Mouse (Mus musculus): ENCODE data around the gene Il6ra. TPM values are rescaled to one million over a fixed set of nuclear protein-coding genes. Genes with fewer than 3 reads are reported as not detected.

The Il6ra gene
- polyA plus RNA-seq, 1 experiment from 2014 or later, result 2.3 TPM

- no peaks in the 10 kb centered on the region for H3K9me3 ChIP-seq (ENCODE audit: control insufficient read depth, low read length)
- H3K4me2 ChIP-seq (ENCODE audit: low read depth, low read length), result no peak overlapping the region
- no peaks in the 10 kb centered on the region for H3K27me3 ChIP-seq (replicated peaks; ENCODE audit: control insufficient read depth, insufficient read depth, low read length)
- H3K9ac ChIP-seq (ENCODE audit: low read depth, low read length), result no peak overlapping the region
- H3K4me3 ChIP-seq (ENCODE audit: low read depth, low read length), result no peak overlapping the region
- no peaks in the 10 kb centered on the region for H3K36me3 ChIP-seq (ENCODE audit: control insufficient read depth, insufficient read depth, low read length)
- DNase-seq (ENCODE audit: low spot score) (no peak), ATAC-seq (ENCODE audit: low read depth) (no peak)
- no peaks in the 10 kb centered on the region for H3K4me1 ChIP-seq (ENCODE audit: control insufficient read depth, insufficient read depth, low read length)
- WGBS, result 81% methylated on average over 11 of the region's 11 CpGs
- H3K27ac ChIP-seq (replicated peaks; ENCODE audit: low read depth, low read length), result no peak overlapping the region
These were observed 91.9 kb downstream of the Il6ra start for GRCm38 (mm10) chr3:89821096-89821513.

- Histone ChIP-seq H3K4me3 (ENCODE audit: low read depth, low read length) (no peak overlapping the region), H3K27me3 (replicated peaks; ENCODE audit: control insufficient read depth, insufficient read depth, low read length) (no peaks in the 10 kb centered on the region), H3K4me1 (ENCODE audit: control insufficient read depth, insufficient read depth, low read length) (no peaks in the 10 kb centered on the region), H3K36me3 (ENCODE audit: control insufficient read depth, insufficient read depth, low read length) (no peaks in the 10 kb centered on the region), H3K9ac (ENCODE audit: low read depth, low read length) (no peak overlapping the region), H3K9me3 (ENCODE audit: control insufficient read depth, low read length) (no peaks in the 10 kb centered on the region), H3K27ac (replicated peaks; ENCODE audit: low read depth, low read length) (no peak overlapping the region), H3K4me2 (ENCODE audit: low read depth, low read length) (no peak overlapping the region)
- DNase-seq (ENCODE audit: low spot score), result no peak
- no peak for ATAC-seq (ENCODE audit: low read depth)
- WGBS, result 83% methylated on average over 12 of the region's 12 CpGs
These were observed 92.5 kb downstream of the Il6ra start for GRCm38 (mm10) chr3:89820311-89821095.

GRCm38 (mm10) chr3:89819897-89820296 is 93.1 kb downstream of the Il6ra start:
- H3K4me3 ChIP-seq (ENCODE audit: low read depth, low read length), result no peak overlapping the region
- ATAC-seq (ENCODE audit: low read depth), result no peak
- no peaks in the 10 kb centered on the region for H3K36me3 ChIP-seq (ENCODE audit: control insufficient read depth, insufficient read depth, low read length)
- WGBS, result 69% methylated on average over 7 of the region's 7 CpGs
- no peaks in the 10 kb centered on the region for H3K4me1 ChIP-seq (ENCODE audit: control insufficient read depth, insufficient read depth, low read length)
- no peaks in the 10 kb centered on the region for H3K27me3 ChIP-seq (replicated peaks; ENCODE audit: control insufficient read depth, insufficient read depth, low read length)
- H3K4me2 ChIP-seq (ENCODE audit: low read depth, low read length), result no peak overlapping the region
- H3K9me3 ChIP-seq (ENCODE audit: control insufficient read depth, low read length), result no peaks in the 10 kb centered on the region
- H3K9ac ChIP-seq (ENCODE audit: low read depth, low read length), result no peak overlapping the region
- DNase-seq (ENCODE audit: low spot score), result no peak
- no peak overlapping the region for H3K27ac ChIP-seq (replicated peaks; ENCODE audit: low read depth, low read length)

- no peak for ATAC-seq (ENCODE audit: low read depth)
- no peaks in the 10 kb centered on the region for H3K9me3 ChIP-seq (ENCODE audit: control insufficient read depth, low read length)
- DNase-seq (ENCODE audit: low spot score), result no peak
- no peaks in the 10 kb centered on the region for H3K27me3 ChIP-seq (replicated peaks; ENCODE audit: control insufficient read depth, insufficient read depth, low read length)
- H3K9ac ChIP-seq (ENCODE audit: low read depth, low read length), result no peak overlapping the region
- WGBS, result 57% methylated on average over 3 of the region's 3 CpGs
- no peak overlapping the region for H3K4me3 ChIP-seq (ENCODE audit: low read depth, low read length)
- no peak overlapping the region for H3K27ac ChIP-seq (replicated peaks; ENCODE audit: low read depth, low read length)
- H3K4me2 ChIP-seq (ENCODE audit: low read depth, low read length), result no peak overlapping the region
- no peaks in the 10 kb centered on the region for H3K36me3 ChIP-seq (ENCODE audit: control insufficient read depth, insufficient read depth, low read length)
- no peaks in the 10 kb centered on the region for H3K4me1 ChIP-seq (ENCODE audit: control insufficient read depth, insufficient read depth, low read length)
These were observed 94.4 kb downstream of the Il6ra start for GRCm38 (mm10) chr3:89818605-89819004.

GRCm38 (mm10) chr3:89817056-89817455 is 95.9 kb downstream of the Il6ra start:
- WGBS, result 57% methylated on average over 4 of the region's 4 CpGs
- H3K4me1 ChIP-seq (ENCODE audit: control insufficient read depth, insufficient read depth, low read length), result no peaks in the 10 kb centered on the region
- no peak overlapping the region for H3K4me2 ChIP-seq (ENCODE audit: low read depth, low read length)
- H3K9me3 ChIP-seq (ENCODE audit: control insufficient read depth, low read length), result no peaks in the 10 kb centered on the region
- H3K36me3 ChIP-seq (ENCODE audit: control insufficient read depth, insufficient read depth, low read length), result no peaks in the 10 kb centered on the region
- no peak for ATAC-seq (ENCODE audit: low read depth)
- DNase-seq (ENCODE audit: low spot score), result no peak
- no peaks in the 10 kb centered on the region for H3K27me3 ChIP-seq (replicated peaks; ENCODE audit: control insufficient read depth, insufficient read depth, low read length)
- H3K4me3 ChIP-seq (ENCODE audit: low read depth, low read length), result no peak overlapping the region
- no peak overlapping the region for H3K27ac ChIP-seq (replicated peaks; ENCODE audit: low read depth, low read length)
- no peak overlapping the region for H3K9ac ChIP-seq (ENCODE audit: low read depth, low read length)

Other genes with a start within 250 kb of the Il6ra start
- gene Adar, start 198.2 kb downstream of the Il6ra start, polyA plus RNA-seq (2014; fragmentation: Nextera tagmentation; extraction: Ambion mirVana), result 10.6 and 11.5 TPM in 2 replicates
- 1.7 and 1.8 TPM in 2 replicates for gene Chrnb2, start 148.6 kb downstream of the Il6ra start, polyA plus RNA-seq (2014; fragmentation: Nextera tagmentation; extraction: Ambion mirVana)
- gene Ube2q1, start 139.6 kb downstream of the Il6ra start, polyA plus RNA-seq (2014; fragmentation: Nextera tagmentation; extraction: Ambion mirVana), result 20.4 and 21.7 TPM in 2 replicates
- 5.2 and 6.0 TPM in 2 replicates for gene She, start 81.8 kb downstream of the Il6ra start, polyA plus RNA-seq (2014; fragmentation: Nextera tagmentation; extraction: Ambion mirVana)
- 22.5 and 23.8 TPM in 2 replicates for gene Atp8b2, start 50.3 kb upstream of the Il6ra start, polyA plus RNA-seq (2014; fragmentation: Nextera tagmentation; extraction: Ambion mirVana)
- gene Hax1, start 85.6 kb upstream of the Il6ra start, polyA plus RNA-seq (2014; fragmentation: Nextera tagmentation; extraction: Ambion mirVana), result 123 and 127 TPM in 2 replicates
- gene 4933434E20Rik, start 138.4 kb upstream of the Il6ra start, polyA plus RNA-seq (2014; fragmentation: Nextera tagmentation; extraction: Ambion mirVana), result 144 TPM in 2 replicates
- 207 and 211 TPM in 2 replicates for gene Ubap2l, start 139.4 kb upstream of the Il6ra start, polyA plus RNA-seq (2014; fragmentation: Nextera tagmentation; extraction: Ambion mirVana)
- 423 and 451 TPM in 2 replicates for gene Tpm3, start 159.5 kb upstream of the Il6ra start, polyA plus RNA-seq (2014; fragmentation: Nextera tagmentation; extraction: Ambion mirVana)
- gene Nup210l, start 190.9 kb upstream of the Il6ra start, polyA plus RNA-seq (2014; fragmentation: Nextera tagmentation; extraction: Ambion mirVana), result 0.18 and 0.43 TPM in 2 replicates